Mouse (Mus musculus) limb, embryonic 13.5 days (tissue): ENCODE data around the gene Dld. TPM values are rescaled to one million over a fixed set of nuclear protein-coding genes. Genes with fewer than 3 reads are reported as not detected.

ENCODE experiments used
- ATAC-seq: fragments of 200-750 bp; cut with Nextera tagmentation; 2 replicates; pipeline ENCODE4 v1.8.0; 2017; ENCODE audit warnings: low read depth, moderate number of reproducible peaks, moderate TSS enrichment; ENCODE audit not compliant: low FRiP score
- H3K27ac ChIP-seq: fragments of 300-500 bp; sonication (generic); 2 replicates; pipeline ENCODE4 v1.5.1; 2015; ENCODE audit warnings: inconsistent platforms, mild to moderate bottlenecking, moderate library complexity
- H3K27me3 ChIP-seq: fragments of 300-500 bp; sonication (generic); 2 replicates; pipeline ENCODE4 v1.6.1; 2015; ENCODE audit warnings: mild to moderate bottlenecking, inconsistent platforms
- H3K36me3 ChIP-seq: fragments of 300-500 bp; sonication (generic); 2 replicates; pipeline ENCODE4 v1.6.1; 2015; ENCODE audit warnings: inconsistent platforms, mild to moderate bottlenecking, moderate library complexity
- H3K4me1 ChIP-seq: fragments of 300-500 bp; sonication (generic); 2 replicates; pipeline ENCODE4 v1.6.1; 2015; ENCODE audit warnings: inconsistent platforms
- H3K4me2 ChIP-seq: fragments of 300-500 bp; sonication (generic); replicated peaks from 2 replicates; pipeline ENCODE4 v1.6.1; 2015; ENCODE audit warnings: inconsistent platforms, mild to moderate bottlenecking, moderate library complexity
- H3K4me3 ChIP-seq: fragments of 300-500 bp; sonication (generic); 2 replicates; pipeline ENCODE4 v1.5.1; 2015; ENCODE audit warnings: moderate library complexity, mild to moderate bottlenecking, inconsistent platforms
- H3K9ac ChIP-seq: fragments of 300-500 bp; sonication (generic); 2 replicates; pipeline ENCODE4 v1.6.1; 2015; ENCODE audit warnings: mild to moderate bottlenecking, inconsistent platforms
- H3K9me3 ChIP-seq: fragments of 300-500 bp; sonication (generic); 2 replicates; pipeline ENCODE4 v1.6.1; 2016; ENCODE audit warnings: inconsistent platforms
- WGBS: fragments of 180-500 bp; shearing (Covaris S2); methylation state at CpG from one replicate; pipeline ENCODE4 v1.1.7; 2015; 5-methylcytosine and 5-hydroxymethylcytosine counted together
- polyA plus RNA-seq: library from polyadenylated mRNA; unstranded; fragments of >200 nt; fragmentation: Nextera tagmentation; extraction: Ambion mirVana; gene quantifications from 2 replicates; pipeline ENCODE4 v1.2.1, GENCODE M21; 2015

Dld gene
- polyA plus RNA-seq, 1 experiment from 2014 or later = 145 TPM

DNA sequence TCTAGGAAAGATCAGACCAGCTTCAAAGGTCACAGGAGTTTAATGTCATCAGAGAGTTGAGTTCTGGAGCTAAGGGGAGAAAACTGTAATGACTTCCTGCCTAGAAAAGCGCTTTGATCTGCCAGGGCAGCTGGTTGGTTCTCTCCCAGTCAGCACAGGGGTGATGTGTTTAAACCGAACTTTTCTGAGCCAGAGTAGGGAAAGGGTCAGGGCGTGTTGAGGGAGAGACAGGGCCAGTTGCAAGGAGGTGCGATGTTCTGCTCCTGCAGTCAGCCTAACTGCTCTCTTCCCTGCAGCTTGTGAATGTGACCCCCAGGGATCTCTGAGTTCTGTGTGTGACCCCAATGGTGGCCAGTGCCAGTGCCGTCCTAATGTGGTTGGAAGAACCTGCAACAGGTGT, 49.0 kb downstream of the Dld start:
- ATAC-seq = no peak
- Histone ChIP-seq H3K9ac (no peak overlapping the region), H3K27me3 (no peaks in the 10 kb centered on the region), H3K4me3 (no peak overlapping the region), H3K9me3 (no peaks in the 10 kb centered on the region), H3K27ac (no peak overlapping the region), H3K4me2 (no peak overlapping the region), H3K36me3 (peaks cover 97% of the 10 kb centered on the region), H3K4me1 (0 out of 2 replicates have a peak, but pooled peaks cover 8% of the 10 kb centered on the region)
- WGBS = 35% methylated on average over 5 of the region's 5 CpGs

DNA sequence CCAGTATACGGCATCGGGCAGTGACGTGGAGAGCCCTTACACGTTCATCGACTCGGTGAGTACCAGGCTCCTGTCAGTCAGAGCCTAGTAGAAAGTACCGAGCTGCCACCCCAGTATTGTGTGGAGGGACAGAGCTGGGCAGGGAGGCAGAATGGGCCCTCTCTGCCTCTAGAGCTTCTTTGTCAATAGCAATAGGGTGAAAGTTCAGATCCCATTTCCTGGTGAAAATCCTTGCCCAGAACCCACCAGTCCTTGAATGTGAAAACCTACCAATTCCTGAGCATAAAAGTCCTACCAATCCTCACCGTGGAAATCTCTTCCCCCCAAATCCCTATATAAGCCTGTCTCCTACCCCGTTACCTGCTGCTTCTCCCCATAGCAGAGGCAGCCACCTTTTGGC, 51.0 kb downstream of the Dld start:
- H3K9ac ChIP-seq = no peak overlapping the region
- peaks cover 20% of the 10 kb centered on the region for H3K4me1 ChIP-seq
- H3K27me3 ChIP-seq = no peaks in the 10 kb centered on the region
- peaks cover 78% of the 10 kb centered on the region for H3K36me3 ChIP-seq
- H3K4me3 ChIP-seq = no peak overlapping the region
- ATAC-seq = no peak
- no peak overlapping the region for H3K27ac ChIP-seq
- no peaks in the 10 kb centered on the region for H3K9me3 ChIP-seq
- no peak overlapping the region for H3K4me2 ChIP-seq
- 95% methylated on average over 9 of the region's 9 CpGs for WGBS

DNA sequence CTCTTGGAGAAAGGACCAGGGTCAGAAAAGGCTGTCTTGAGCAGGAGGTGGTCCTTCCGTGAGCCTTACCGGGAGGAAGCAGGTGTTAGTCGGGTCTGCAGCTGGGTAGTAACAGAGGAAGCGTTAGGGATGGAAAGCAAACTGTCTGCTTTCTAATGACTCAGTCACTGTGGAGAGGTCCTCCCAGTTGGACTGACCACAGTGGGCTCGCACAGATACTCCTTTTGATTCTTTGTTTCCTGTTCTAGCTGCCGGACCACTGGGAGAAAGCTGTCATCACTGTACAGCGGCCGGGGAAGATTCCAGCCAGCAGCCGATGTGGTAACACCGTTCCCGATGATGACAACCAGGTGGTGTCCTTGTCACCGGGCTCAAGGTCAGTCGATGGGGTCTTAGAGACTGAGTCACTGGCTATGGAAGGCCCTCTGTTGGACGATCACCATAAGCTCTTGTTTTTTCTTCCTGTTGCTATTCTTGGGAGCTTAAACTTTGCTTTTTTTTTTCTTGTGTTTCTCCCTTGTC, 51.5 kb downstream of the Dld start:
- no peaks in the 10 kb centered on the region for H3K27me3 ChIP-seq
- H3K9ac ChIP-seq = no peak overlapping the region
- H3K4me3 ChIP-seq = no peak overlapping the region
- WGBS = 86% methylated on average over 14 of the region's 14 CpGs
- H3K27ac ChIP-seq = no peak overlapping the region
- H3K9me3 ChIP-seq = no peaks in the 10 kb centered on the region
- H3K4me1 ChIP-seq = peaks cover 25% of the 10 kb centered on the region
- ATAC-seq = no peak
- H3K4me2 ChIP-seq = no peak overlapping the region
- H3K36me3 ChIP-seq = peaks cover 73% of the 10 kb centered on the region

- Histone ChIP-seq H3K9ac (no peak overlapping the region), H3K9me3 (no peaks in the 10 kb centered on the region), H3K4me1 (peaks cover 32% of the 10 kb centered on the region), H3K36me3 (peaks cover 72% of the 10 kb centered on the region), H3K27ac (no peak overlapping the region), H3K4me3 (no peak overlapping the region), H3K4me2 (no peak overlapping the region), H3K27me3 (no peaks in the 10 kb centered on the region)
- 89% methylated on average over 3 of the region's 3 CpGs for WGBS
- no peak for ATAC-seq
These were observed 52.1 kb downstream of the Dld start for GRCm38 (mm10) chr12:31299126-31299525.

DNA sequence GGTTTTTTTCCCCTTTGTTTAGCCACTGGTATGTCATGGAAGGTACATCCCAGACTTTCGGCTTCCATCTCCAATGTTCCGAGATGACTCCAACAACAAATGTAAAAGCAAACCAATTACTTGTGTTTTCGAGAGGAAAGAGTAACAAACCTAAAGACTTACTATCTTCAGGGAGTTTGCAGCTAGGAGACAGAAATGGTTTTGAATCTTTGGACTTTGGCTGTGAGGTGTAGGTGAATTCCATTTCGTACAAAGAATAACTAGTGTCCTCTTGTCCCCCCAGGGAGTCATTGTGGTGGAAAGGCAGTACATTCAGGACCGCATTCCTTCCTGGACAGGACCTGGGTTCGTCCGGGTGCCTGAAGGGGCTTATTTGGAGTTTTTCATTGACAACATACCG, 52.7 kb downstream of the Dld start:
- Histone ChIP-seq H3K27me3 (no peaks in the 10 kb centered on the region), H3K4me2 (no peak overlapping the region), H3K9me3 (no peaks in the 10 kb centered on the region), H3K27ac (no peak overlapping the region), H3K4me3 (no peak overlapping the region), H3K9ac (no peak overlapping the region), H3K4me1 (peaks cover 36% of the 10 kb centered on the region), H3K36me3 (peaks cover 66% of the 10 kb centered on the region)
- 85% methylated on average over 8 of the region's 8 CpGs for WGBS
- ATAC-seq = no peak

- Histone ChIP-seq H3K27ac (no peak overlapping the region), H3K36me3 (peaks cover 62% of the 10 kb centered on the region), H3K4me1 (peaks cover 37% of the 10 kb centered on the region), H3K9me3 (no peaks in the 10 kb centered on the region), H3K9ac (no peak overlapping the region), H3K4me3 (no peak overlapping the region), H3K4me2 (no peak overlapping the region), H3K27me3 (no peaks in the 10 kb centered on the region)
- no peak for ATAC-seq
- 90% methylated on average over 4 of the region's 4 CpGs for WGBS
These were observed 53.1 kb downstream of the Dld start for GRCm38 (mm10) chr12:31298122-31298521.

GRCm38 (mm10) chr12:31296097-31296496, 55.2 kb downstream of the Dld start:
- 38% methylated on average over 4 of the region's 4 CpGs for WGBS
- H3K36me3 ChIP-seq = peaks cover 52% of the 10 kb centered on the region

DNA sequence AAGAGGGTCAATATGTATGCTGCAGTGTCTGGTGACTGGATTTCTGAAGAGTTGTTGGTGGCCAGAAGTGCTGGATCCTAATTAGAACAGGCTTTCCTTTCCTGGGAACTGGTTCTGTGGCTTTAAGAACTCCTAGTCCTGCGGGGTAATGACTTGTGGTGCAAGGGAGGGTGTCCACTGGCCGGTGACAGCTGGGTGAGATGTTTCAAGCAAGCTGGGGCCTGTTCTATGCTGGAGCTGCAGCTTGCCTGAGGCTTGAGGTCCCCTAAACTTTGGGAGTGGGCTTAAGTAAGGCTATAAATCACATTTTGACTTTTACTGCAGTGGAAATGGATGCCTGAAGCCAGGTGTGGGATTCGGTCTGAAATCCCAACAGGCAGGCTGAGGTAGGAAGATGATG, 55.7 kb downstream of the Dld start:
- ATAC-seq = peak; percentile 57; the same call in 1 of the 2 replicates
- H3K9ac ChIP-seq = no peak overlapping the region
- H3K4me1 ChIP-seq = peaks cover 29% of the 10 kb centered on the region
- H3K4me2 ChIP-seq = 0 out of 2 replicates have a peak overlapping the region, but pooled peaks have one; percentile 1
- H3K27me3 ChIP-seq = no peaks in the 10 kb centered on the region
- WGBS = 9% methylated on average over 3 of the region's 3 CpGs
- no peak overlapping the region for H3K27ac ChIP-seq
- no peaks in the 10 kb centered on the region for H3K9me3 ChIP-seq
- no peak overlapping the region for H3K4me3 ChIP-seq
- peaks cover 52% of the 10 kb centered on the region for H3K36me3 ChIP-seq

More at GRCm38 (mm10) chr12:31296097-31296496, 55.2 kb downstream of the Dld start:
- Histone ChIP-seq H3K9ac (no peak overlapping the region), H3K9me3 (no peaks in the 10 kb centered on the region), H3K27ac (peak overlapping the region; percentile 44; the same call in 1 of the 2 replicates), H3K4me3 (no peak overlapping the region), H3K4me1 (peaks cover 29% of the 10 kb centered on the region), H3K4me2 (no peak overlapping the region), H3K27me3 (no peaks in the 10 kb centered on the region)
- no peak for ATAC-seq

DNA sequence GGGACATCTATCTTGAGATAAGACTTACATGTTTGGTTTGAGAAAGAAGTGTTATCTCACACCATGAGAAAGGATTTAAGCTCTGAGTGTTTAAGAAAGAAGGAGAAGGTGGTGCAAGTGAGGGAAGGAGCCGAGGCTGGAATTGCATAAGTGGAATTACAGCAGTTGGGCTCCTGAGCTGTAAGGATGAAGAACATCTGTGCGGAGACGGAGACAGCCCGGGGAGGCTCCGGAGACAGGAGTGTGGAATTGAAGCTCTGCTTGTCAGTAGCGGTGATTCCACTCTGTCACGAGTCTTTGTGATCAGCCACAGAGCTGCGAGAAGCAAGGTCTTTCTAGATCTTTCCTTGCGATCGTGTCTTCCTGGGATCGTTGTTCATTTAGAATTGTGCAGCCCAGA, 56.3 kb downstream of the Dld start:
- H3K9ac ChIP-seq = no peak overlapping the region
- no peak for ATAC-seq
- peaks cover 52% of the 10 kb centered on the region for H3K36me3 ChIP-seq
- peak overlapping the region; percentile 22; the same call in 1 of the 2 replicates for H3K27ac ChIP-seq
- H3K4me3 ChIP-seq = no peak overlapping the region
- H3K4me1 ChIP-seq = peaks cover 29% of the 10 kb centered on the region
- H3K9me3 ChIP-seq = no peaks in the 10 kb centered on the region
- WGBS = 41% methylated on average over 11 of the region's 11 CpGs
- H3K4me2 ChIP-seq = peak overlapping the region; percentile 1; the same call in 1 of the 2 replicates
- no peaks in the 10 kb centered on the region for H3K27me3 ChIP-seq

DNA sequence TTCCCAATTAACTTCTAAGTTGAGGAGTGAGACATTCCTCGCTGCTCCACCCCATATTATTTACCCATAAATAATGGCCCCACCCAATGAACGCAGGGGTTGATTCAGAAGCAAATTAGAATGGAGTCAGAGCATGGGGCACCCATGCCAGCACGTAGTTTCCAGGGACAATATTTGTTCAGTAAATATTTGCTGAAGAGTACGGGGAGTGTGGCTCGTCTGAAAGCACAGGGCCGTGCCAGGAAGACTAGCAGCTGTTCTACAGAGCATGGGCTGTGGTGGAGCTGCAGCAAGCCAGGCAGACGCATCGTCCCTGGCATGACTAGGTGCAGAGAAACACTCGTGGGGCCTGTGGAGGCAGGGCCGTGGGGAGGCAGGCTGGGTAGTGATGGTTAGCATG, 56.7 kb downstream of the Dld start:
- no peak overlapping the region for H3K4me3 ChIP-seq
- peaks cover 48% of the 10 kb centered on the region for H3K36me3 ChIP-seq
- no peak for ATAC-seq
- H3K4me2 ChIP-seq = 0 out of 2 replicates have a peak overlapping the region, but pooled peaks have one; percentile 1
- H3K27ac ChIP-seq = peak overlapping the region; percentile 22; the same call in 1 of the 2 replicates
- peaks cover 29% of the 10 kb centered on the region for H3K4me1 ChIP-seq
- H3K9me3 ChIP-seq = no peaks in the 10 kb centered on the region
- no peaks in the 10 kb centered on the region for H3K27me3 ChIP-seq
- WGBS = 35% methylated on average over 10 of the region's 10 CpGs
- H3K9ac ChIP-seq = no peak overlapping the region

GRCm38 (mm10) chr12:31293361-31294142, 57.7 kb downstream of the Dld start:
- H3K9ac ChIP-seq = no peak overlapping the region
- H3K27ac ChIP-seq = no peak overlapping the region
- ATAC-seq = no peak
- no peak overlapping the region for H3K4me2 ChIP-seq
- no peaks in the 10 kb centered on the region for H3K9me3 ChIP-seq
- H3K4me1 ChIP-seq = peaks cover 29% of the 10 kb centered on the region
- H3K27me3 ChIP-seq = no peaks in the 10 kb centered on the region
- peaks cover 48% of the 10 kb centered on the region for H3K36me3 ChIP-seq
- H3K4me3 ChIP-seq = no peak overlapping the region
- WGBS = 66% methylated on average over 15 of the region's 15 CpGs

DNA sequence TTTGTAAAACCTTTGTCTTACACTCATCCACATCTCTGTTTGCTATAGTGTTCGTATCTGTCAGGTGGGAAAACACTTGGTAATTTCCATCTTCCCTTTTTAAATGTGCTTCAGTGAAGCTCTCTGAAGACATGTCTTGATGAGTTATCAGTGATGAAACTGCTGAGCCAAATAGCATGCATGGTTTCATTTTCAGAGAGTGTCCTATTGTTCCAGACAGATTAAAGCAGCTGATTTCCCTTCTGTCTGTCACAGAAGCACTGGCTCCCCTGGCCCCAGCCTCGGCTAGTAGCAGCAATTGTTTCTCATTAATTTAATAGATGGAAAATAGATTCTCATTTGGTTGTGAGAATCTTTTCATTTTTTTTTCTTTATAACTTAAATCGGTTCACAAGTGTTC, 60.3 kb downstream of the Dld start:
- no peak for ATAC-seq
- peaks cover 63% of the 10 kb centered on the region for H3K36me3 ChIP-seq
- no peaks in the 10 kb centered on the region for H3K9me3 ChIP-seq
- no peak overlapping the region for H3K4me2 ChIP-seq
- no peak overlapping the region for H3K27ac ChIP-seq
- 87% methylated on average over 3 of the region's 3 CpGs for WGBS
- no peak overlapping the region for H3K4me3 ChIP-seq
- peaks cover 23% of the 10 kb centered on the region for H3K4me1 ChIP-seq
- no peaks in the 10 kb centered on the region for H3K27me3 ChIP-seq
- no peak overlapping the region for H3K9ac ChIP-seq
